Mouse (Mus musculus) heart, postnatal 10 days (tissue): ENCODE results near the gene Atxn2. TPM values are rescaled to one million over a fixed set of nuclear protein-coding genes. Genes with fewer than 3 reads are reported as not detected.
A peak's percentile ranks its signal among the peaks of the same experiment; 100 is the strongest.

Experiments
- DNase-seq, 2 experiments: peaks; one replicate each; pipeline ENCODE4 v3.0.0; 2021
- intact Hi-C: fragments of 180-260 bp; cut with DNase I; formaldehyde crosslinking; loops from one replicate; pipeline ENCODE4 v1.15.1; 2025
- microRNA-seq, 2 experiments: library from miRNA; unstranded; fragments of <30 nt; microRNA quantifications; one replicate each; pipeline ENCODE4 v1.2.0; 2022
- total RNA-seq, 2 experiments: library from RNA; stranded (reverse); gene quantifications; 2 replicates each; pipeline ENCODE4 v1.2.3; 2021

The Atxn2 gene
- total RNA-seq, 2 experiments from 2014 or later: 173 to 177 TPM

GRCm38 (mm10) chr5:121848035-121848519, 136.9 kb downstream of the Atxn2 start:
- intact Hi-C loops: loop anchor here (10.0 kb wide), 1 partner anchor 53 kb away; no protein-coding TSS in a partner anchor
- DNase-seq: peak; percentile 76 to 80

GRCm38 (mm10) chr5:121848743-121849142, 137.6 kb downstream of the Atxn2 start, which contains the start of gene Pheta1:
TSS of gene Pheta1 (plus strand) at chr5:121848984.
- intact Hi-C loops: loop anchor here (10.0 kb wide), 1 partner anchor 54 kb away; no protein-coding TSS in a partner anchor
- DNase-seq: peak; percentile 94 to 96

- no peak for DNase-seq
- intact Hi-C loops: loop anchor here (10.0 kb wide), 1 partner anchor 55 kb away; no protein-coding TSS in a partner anchor
These were observed 138.6 kb downstream of the Atxn2 start for GRCm38 (mm10) chr5:121849478-121850349.

GRCm38 (mm10) chr5:121853368-121854051, 142.4 kb downstream of the Atxn2 start:
- intact Hi-C loops: no loop called here
- peak; percentile 42 to 48 for DNase-seq

GRCm38 (mm10) chr5:121854768-121855167, 143.6 kb downstream of the Atxn2 start:
- peak; percentile 11 to 30 for DNase-seq
- intact Hi-C loops: no loop called here

GRCm38 (mm10) chr5:121856740-121857139, 145.6 kb downstream of the Atxn2 start:
- DNase-seq: peak; percentile 35 to 39
- intact Hi-C loops: no loop called here

- intact Hi-C loops: no loop called here
- no peak for DNase-seq
These were observed 147.3 kb downstream of the Atxn2 start for GRCm38 (mm10) chr5:121858427-121858826.

GRCm38 (mm10) chr5:121861964-121862363, 150.8 kb downstream of the Atxn2 start:
- no peak for DNase-seq
- intact Hi-C loops: no loop called here

GRCm38 (mm10) chr5:121864330-121864729, 153.2 kb downstream of the Atxn2 start:
- DNase-seq: no peak
- intact Hi-C loops: no loop called here

Small RNA genes within 50 kb of the gene (microRNA-seq; reads per million reads assigned to microRNA genes)
- gene Mir7031: 1.2 to 2.1 reads per million in 2 experiments

Other genes with a start within 250 kb of the Atxn2 start
- not detected for gene Adam1b, start 207.9 kb upstream of the Atxn2 start, total RNA-seq
- gene Adam1a, start 165.9 kb upstream of the Atxn2 start, total RNA-seq: 1 to 10 TPM; 2.4 to 2.8 TPM
- not detected for gene Gm42878, start 165.9 kb upstream of the Atxn2 start, total RNA-seq
- 10 to 100 TPM; 56.6 to 58.1 TPM for gene Mapkapk5, start 165.4 kb upstream of the Atxn2 start, total RNA-seq
- gene Aldh2, start 117.5 kb upstream of the Atxn2 start, total RNA-seq: 100 to 1,000 TPM; 114 to 134 TPM
- 10 to 100 TPM; 24.3 to 31.0 TPM for gene Acad12, start 92.4 kb upstream of the Atxn2 start, total RNA-seq
- 10 to 100 TPM; 13.7 to 16.0 TPM for gene Acad10, start 50.8 kb upstream of the Atxn2 start, total RNA-seq
- 10 to 100 TPM; 28.2 to 35.2 TPM for gene Brap, start 50.8 kb upstream of the Atxn2 start, total RNA-seq
- 10 to 100 TPM; 38.2 to 38.7 TPM for gene Sh2b3, start 126.3 kb downstream of the Atxn2 start, total RNA-seq
- gene Pheta1, start 137.6 kb downstream of the Atxn2 start, total RNA-seq: 10 to 100 TPM; 13.3 to 15.2 TPM